Mouse (Mus musculus): Measurements from ENCODE around the gene Gm4884. TPM values are rescaled to one million over a fixed set of nuclear protein-coding genes. Genes with fewer than 3 reads are reported as not detected.
"Not testable (repeated sequence)": the region's sequence is repeated elsewhere in the genome, so short reads cannot be mapped to it uniquely, and the experiment has no call there.

Gene Gm4884
- polyA plus RNA-seq (2015; fragmentation: Nextera tagmentation; extraction: Ambion mirVana), result not detected in 2 replicates

GRCm38 (mm10) chr7:41032419-41032818 is at the start of gene Gm4884:
Gene Gm4884, plus strand, starts transcription at chr7:41032719.
- ATAC-seq (replicated peaks; ENCODE audit: insufficient number of reproducible peaks, insufficient read depth, low FRiP score, low read depth); H3K4me2 ChIP-seq; H3K27ac ChIP-seq; H3K4me1 ChIP-seq (replicated peaks); H3K36me3 ChIP-seq; H3K4me3 ChIP-seq; H3K9me3 ChIP-seq (replicated peaks); H3K9ac ChIP-seq; H3K27me3 ChIP-seq: not testable (repeated sequence)
- WGBS, result 88% methylated on average over 1 of the region's 1 CpGs

DNA sequence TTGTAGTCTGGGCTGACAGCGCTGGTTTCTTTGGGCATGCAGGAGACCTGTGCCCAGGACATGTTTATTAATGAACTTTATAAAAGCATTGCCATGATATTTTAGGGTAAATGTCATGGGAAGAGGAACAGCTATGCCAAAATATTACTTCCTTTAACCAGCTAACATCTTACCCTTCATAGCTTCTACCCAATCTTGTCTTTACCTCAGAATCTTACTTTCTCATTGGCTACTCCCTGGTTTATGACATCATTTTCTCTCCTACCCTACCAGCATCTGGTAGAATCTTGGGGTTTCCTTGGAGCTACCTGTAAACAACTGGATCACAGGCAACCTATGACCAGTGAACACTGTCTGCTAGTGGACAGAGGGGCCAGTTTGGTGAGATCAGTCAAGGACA is 45.3 kb upstream of the Gm4884 start, which contains the start of gene 4930433I11Rik:
Gene 4930433I11Rik (plus strand): TSS at position 301 of the 400 bp plus-strand sequence.
- H3K36me3 ChIP-seq, result no peaks in the 10 kb centered on the region
- H3K4me3 ChIP-seq, result no peak within 1 kb of the TSS
- H3K9me3 ChIP-seq (replicated peaks), result no peaks in the 10 kb centered on the region
- no peak within 1 kb of the TSS for H3K27ac ChIP-seq
- no peak within 1 kb of the TSS for H3K9ac ChIP-seq
- ATAC-seq (replicated peaks; ENCODE audit: insufficient number of reproducible peaks, insufficient read depth, low FRiP score, low read depth), result no peak
- no peak within 1 kb of the TSS for H3K4me2 ChIP-seq
- no peaks in the 10 kb centered on the region for H3K27me3 ChIP-seq
- no peaks in the 10 kb centered on the region for H3K4me1 ChIP-seq (replicated peaks)
- 74% methylated on average over 1 of the region's 1 CpGs for WGBS

- not testable (repeated sequence) for H3K4me3 ChIP-seq; H3K27ac ChIP-seq; H3K4me1 ChIP-seq (replicated peaks); H3K4me2 ChIP-seq; H3K9ac ChIP-seq; H3K36me3 ChIP-seq; H3K27me3 ChIP-seq; H3K9me3 ChIP-seq (replicated peaks); ATAC-seq (replicated peaks; ENCODE audit: insufficient number of reproducible peaks, insufficient read depth, low FRiP score, low read depth)
- 57% methylated on average over 3 of the region's 3 CpGs for WGBS
Measured at GRCm38 (mm10) chr7:41044058-41044457, 11.5 kb downstream of the Gm4884 start.

Other genes starting within 250 kb of the Gm4884 start
- gene Vstm2b, start 134.4 kb upstream of the Gm4884 start, polyA plus RNA-seq (2015; fragmentation: Nextera tagmentation; extraction: Ambion mirVana), result 0.24 and 0.36 TPM in 2 replicates
- not detected in 2 replicates for gene 4930433I11Rik, start 45.2 kb upstream of the Gm4884 start, polyA plus RNA-seq (2015; fragmentation: Nextera tagmentation; extraction: Ambion mirVana)
- gene Gm5592, start 121.1 kb downstream of the Gm4884 start, polyA plus RNA-seq (2015; fragmentation: Nextera tagmentation; extraction: Ambion mirVana), result not detected in 2 replicates

Measured in heart, embryonic 15.5 days (tissue).